Mouse (Mus musculus) monocyte, adult 2 months (primary cell): ENCODE measurements around the gene Hoxd10.

Source experiments
- DNase-seq, 2 experiments: peaks; one replicate each; pipeline ENCODE4 v3.0.0; 2022; ENCODE audit warnings: low spot score in 2 of 2, low read depth in 1 of 2

The Hoxd10 gene

DNA sequence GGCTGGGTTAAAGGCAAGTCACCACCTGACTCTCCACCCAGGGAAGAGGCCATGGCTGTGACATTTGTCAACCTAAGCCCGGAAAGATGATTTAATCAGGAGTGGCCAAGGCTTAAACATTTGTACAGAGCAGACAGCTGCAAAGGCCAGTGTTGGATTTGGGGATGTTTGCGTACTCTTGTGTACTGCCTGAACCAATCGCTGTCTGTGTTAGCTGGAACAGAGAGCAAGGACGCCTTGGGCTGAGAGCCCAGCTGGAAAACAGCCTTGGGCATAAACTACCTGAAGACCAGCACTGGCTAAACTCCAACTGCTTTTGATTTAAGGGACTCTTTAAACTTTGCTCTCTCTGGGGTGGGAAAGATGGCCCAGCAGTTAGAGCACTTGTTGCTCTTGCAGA is 17.0 kb downstream of the Hoxd10 start:
- DNase-seq = no peak

DNA sequence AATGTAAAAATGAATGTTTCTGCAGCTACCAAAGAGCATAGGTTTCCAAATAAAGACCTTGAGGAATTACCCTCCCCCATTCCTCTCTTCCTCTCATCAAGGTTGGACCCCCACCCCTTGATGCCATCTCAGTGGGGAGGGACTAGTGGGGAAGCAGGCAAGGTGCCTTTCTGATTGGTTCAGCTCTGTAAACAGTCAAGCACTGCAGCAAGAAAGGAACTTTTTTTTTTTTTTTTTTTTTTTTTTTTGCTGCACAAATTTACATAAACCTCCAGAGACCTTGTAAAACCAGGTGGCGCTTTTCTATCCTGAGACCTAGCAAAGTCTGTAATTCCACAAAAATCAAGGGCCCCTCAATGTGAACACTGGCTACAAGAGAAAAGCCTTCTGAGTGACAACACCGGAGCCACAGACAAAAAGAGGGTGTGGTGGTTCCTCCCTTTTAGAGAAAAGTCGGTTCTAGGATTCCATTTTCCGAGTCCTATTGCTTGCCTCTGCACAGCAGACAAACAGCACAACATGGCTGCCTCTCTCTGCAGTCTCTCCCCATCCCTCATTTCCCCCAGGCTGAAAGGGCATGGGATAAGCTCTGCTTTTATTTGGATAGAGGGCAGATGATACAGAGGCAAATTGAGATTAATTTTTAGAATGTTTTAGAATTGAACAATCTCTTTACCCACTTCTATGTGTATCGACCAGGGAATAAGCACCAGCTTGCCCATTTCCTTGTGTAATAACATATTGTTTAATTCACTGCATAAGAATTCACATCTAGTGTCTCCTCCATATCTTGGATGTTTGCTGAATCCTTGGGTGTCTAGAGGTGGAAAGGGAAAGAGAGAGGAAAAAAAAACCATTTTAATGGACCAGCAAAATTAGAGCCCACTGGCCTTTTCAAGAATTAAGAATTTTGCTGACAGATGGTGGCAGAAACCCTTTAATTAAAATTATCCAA is 18.0 kb downstream of the Hoxd10 start:
- no peak for DNase-seq

GRCm38 (mm10) chr2:74710929-74711543 is 19.3 kb downstream of the Hoxd10 start:
- DNase-seq = no peak

DNA sequence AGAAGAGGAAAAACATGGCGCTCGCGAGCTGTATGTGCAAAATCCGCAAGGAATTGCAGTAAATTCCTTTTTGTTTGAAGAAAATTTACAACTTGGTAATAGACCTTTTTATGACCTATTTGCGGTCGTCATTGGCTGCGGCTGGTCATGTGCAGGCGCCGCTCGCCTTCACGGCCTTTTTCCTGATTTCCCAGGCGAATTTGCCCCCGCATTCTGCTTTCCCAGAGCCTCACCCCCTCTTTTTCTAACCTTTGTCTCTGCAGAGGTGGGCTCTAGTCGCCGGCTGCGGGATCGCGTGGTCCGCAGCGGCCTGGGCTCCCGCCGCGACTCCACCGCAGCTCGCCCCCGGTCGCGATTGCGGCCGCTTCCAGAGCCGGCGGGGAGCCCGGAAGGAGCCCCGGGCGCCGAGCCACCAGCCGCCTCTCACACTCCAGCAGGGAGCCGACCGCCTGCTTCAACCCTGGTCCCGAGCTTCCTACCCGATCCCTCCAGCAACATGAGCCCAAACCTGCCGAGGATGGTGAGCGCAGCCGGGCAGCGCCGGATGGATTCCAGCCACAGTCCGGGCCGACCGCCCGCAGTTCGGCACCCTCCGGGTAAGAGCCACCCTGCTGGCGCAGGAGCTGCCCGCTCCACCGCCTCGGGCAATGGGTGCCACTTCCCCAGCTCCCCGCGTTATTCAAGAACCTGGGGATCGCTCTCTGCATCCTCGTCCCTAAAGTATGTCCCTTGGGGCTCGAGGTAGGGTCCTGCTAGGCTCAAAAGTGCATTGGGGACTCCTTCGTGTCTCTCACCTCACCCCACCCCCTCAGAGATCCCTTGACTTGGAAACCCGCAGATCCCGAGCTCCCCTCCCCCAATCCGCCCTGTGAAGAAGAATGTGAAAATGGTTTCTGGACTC is 20.2 kb downstream of the Hoxd10 start, which contains the start of the genes Hoxd3 and Hoxd4:
Gene Hoxd3 (plus strand): TSS at position 207 of the 901 bp plus-strand sequence.
Gene Hoxd4 (plus strand): TSS at position 209 of the 901 bp plus-strand sequence.
- DNase-seq = no peak

DNA sequence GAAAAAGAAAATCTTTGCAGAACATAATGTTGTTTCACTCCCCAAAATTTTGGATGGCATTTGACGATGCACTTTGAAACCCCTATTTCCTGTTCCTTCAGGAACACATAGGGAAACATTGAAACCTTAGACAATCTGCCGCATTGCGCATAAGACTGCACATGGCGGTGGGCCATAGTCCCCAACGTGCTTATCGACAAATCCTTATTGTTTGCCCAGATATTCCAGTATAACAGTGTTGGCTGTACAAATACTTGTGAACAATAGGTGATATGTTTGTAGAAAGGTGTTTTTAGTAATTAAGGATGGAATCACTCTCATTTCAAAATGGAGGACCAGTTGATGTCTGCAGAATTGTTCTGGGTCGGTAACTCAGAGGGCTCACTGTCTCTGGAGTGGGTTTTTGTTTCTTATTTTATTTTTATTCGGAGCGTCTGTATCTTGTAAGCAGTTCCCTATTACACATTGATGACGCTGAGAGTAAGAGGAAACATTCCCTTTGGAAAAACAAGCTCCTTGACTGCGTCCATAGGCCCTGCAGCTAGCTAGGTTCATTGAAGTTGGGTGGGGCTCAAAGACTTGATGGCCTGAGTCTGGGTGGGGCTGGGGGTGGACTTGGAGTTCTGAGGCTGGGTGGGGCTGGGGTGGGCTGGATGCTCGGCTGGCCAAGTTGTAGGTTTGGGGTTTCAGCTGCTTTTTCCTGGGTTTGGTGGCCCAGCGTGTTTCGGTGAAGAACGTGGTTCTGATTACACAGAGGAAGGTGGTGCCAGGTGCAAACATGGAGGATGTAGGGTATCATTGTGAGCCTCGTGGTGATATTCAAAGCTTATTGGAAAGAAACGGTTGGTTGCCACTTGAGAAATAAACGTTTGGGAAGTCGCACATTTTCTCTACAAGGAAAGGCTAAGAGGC is 21.8 kb downstream of the Hoxd10 start:
- DNase-seq = no peak

DNA sequence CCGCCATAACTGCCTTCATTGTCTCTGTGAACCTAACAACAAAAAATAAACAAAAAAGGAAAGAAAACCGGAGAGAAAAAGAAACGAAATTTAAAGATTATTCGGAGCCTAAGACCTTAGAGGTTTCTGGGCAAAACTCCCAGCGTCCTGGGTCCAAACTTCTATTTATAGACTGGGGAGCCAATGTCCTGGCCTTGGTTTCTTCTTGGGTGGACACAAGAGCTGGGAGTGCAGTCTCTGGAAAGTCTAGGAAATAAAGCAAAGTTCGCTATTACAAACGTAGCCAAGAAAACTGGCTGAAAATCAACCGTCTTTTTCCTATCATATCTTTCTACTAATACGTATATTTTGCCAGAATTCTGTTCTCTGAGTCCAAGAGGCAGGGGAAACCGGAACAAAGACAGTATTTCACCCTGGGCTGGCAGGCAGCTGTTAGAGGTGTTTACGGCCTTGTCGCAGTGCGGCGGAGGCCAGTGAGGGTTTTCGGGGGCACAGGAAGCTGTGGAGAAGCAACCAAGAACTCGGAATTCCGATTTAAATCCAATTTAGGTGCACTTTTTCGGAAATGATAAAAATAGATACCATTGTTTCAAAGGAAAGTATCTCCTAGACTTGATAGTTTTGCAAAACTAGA is 22.5 kb downstream of the Hoxd10 start:
- no peak for DNase-seq

DNA sequence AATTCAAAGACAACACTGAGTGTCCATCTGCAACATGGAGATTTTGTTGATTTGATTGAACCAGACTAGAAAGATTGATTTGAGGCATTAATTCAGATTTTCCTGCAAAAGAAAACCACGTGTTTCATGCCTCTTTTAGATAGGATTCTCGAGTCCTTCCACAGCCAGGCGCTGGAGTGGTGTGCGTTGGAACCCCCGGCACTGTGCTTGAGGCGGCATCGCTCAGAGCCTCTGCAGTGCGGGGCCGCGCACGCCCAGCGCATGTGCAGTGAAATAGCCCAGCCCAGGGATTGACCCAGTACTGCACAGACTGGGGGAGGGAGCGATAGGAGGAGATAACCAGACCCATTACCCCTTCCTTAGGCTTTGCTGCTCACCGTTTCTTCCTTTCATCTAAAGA is 23.2 kb downstream of the Hoxd10 start:
- no peak for DNase-seq

- peak in 1 of 2 experiments; percentile 31 for DNase-seq
These were observed 23.9 kb downstream of the Hoxd10 start for GRCm38 (mm10) chr2:74715504-74716241.

GRCm38 (mm10) chr2:74720384-74720783 is 28.7 kb downstream of the Hoxd10 start:
- no peak for DNase-seq

DNA sequence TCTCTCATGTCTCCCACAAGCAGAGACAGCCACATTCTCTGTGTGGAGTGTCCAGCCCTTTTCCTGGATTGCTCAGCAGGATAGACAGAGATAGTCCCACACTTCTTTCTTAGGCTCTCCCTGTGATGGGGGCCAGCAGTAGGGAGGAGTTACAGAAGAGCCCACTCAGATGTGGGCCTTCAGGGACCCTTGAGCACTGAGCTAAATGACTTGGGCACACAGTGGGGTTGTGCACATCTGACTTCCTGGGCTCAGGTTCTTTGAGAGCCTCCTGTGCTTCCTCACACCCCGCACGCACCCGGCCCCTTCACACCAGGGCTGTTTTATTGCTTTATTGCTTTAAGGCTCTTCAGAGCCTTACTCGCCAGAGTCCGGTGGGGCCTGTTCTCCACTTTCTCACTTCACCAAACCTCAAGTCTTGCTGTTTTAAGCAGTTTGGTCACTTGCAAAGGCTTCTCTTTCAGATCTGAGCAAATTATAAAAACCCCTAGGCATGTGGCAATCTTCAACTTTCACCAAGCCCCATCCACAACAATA is 29.3 kb downstream of the Hoxd10 start:
- no peak for DNase-seq

GRCm38 (mm10) chr2:74721882-74722281 is 30.2 kb downstream of the Hoxd10 start:
- DNase-seq = no peak

DNA sequence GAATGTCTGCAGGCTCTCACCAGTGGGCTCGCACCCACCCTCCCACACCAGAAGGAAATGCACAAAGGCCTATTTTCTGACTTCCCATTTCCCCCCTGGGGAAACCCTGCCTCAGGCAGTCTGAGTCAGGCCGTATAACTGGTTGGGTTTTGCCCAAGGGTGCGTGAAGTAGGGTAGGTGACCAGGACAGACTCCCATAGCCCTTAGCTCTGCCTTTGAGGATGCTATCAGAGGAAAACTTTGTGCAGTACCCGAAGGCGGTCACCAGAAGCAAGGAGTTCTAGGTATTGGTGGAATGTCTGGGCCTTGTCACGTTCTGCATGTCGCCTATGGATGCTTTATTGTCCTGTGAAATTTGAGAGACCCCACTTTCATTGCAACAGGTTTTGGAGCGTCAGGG is 31.2 kb downstream of the Hoxd10 start:
- DNase-seq = no peak

DNA sequence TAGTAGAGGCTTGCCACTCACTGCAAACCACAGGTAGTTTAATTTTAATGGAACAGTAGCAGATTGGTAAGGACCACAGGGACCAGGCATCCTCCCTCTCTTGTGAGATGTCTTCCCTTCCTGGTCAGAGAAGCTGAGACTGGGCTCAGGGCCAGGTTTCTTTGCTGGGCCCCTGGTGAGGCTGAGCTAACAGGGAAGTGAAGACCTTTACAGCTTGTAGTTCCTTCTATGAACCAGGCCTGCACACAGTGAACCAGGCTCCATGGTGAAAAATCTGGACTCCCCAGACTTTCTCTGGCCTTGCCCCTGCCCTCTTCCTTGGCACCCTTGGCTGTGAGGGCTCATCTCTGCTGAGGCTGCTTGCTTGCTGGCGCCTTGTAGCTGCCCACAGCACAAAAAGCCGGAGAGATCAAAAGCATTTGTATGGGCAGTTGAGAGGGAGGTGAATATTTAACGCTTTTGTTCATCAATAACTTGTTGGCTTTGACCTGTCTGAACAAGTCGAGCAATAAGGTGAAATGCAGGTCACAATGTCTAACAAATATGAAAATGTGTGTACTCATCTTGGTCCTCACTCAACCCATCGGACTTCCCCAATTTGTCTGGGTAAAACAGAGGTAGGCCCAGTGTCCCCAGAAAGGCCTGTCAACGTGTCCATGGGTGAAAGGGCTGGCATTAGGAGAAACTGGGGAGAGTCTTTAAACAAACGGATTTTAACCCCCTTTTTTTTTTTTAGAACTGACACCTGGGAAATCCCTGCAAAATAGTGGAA is 32.7 kb downstream of the Hoxd10 start:
- DNase-seq = no peak

DNA sequence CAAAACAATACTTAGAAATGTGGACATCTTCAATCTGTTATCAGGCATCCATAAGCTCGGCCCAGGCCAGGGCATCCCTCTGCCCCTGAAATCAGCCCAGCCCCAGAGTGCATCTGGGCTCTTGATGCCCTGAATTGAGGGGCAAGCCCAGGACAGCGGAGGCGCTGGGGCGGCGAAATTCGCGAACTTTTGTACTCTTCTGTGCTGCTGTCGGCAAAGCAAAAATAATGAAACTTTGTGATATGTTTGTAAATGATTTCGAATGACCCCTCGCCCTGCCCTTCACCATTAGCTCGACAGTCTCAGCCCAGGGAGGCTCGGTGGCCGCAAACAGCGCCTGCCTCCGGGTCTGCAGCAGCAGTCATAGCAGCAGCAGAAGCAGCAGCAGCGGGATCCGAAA is 33.4 kb downstream of the Hoxd10 start:
- no peak for DNase-seq

- no peak for DNase-seq
These were observed 34.8 kb downstream of the Hoxd10 start, which contains the start of gene Gm28230 for GRCm38 (mm10) chr2:74726551-74726950. TSS of gene Gm28230 (plus strand) at chr2:74726728.

- DNase-seq = no peak
These were observed 35.4 kb downstream of the Hoxd10 start for GRCm38 (mm10) chr2:74726973-74727639.

GRCm38 (mm10) chr2:74727640-74728302 is 36.0 kb downstream of the Hoxd10 start:
- no peak for DNase-seq
